Mouse (Mus musculus): ENCODE measurements around the gene Asb14. TPM values are rescaled to one million over a fixed set of nuclear protein-coding genes. Genes with fewer than 3 reads are reported as not detected.

The Asb14 gene
- polyA plus RNA-seq, 1 experiment from 2014 or later, result 1.8 TPM

- ATAC-seq (replicated peaks; ENCODE audit: insufficient number of reproducible peaks, insufficient read depth, low FRiP score, low read depth), result no peak
- WGBS, result 67% methylated on average over 1 of the region's 1 CpGs
- H3K9ac ChIP-seq, result no peak overlapping the region
- no peak overlapping the region for H3K4me3 ChIP-seq
- no peaks in the 10 kb centered on the region for H3K27me3 ChIP-seq
- no peaks in the 10 kb centered on the region for H3K9me3 ChIP-seq (replicated peaks)
- no peak overlapping the region for H3K27ac ChIP-seq
- no peaks in the 10 kb centered on the region for H3K4me1 ChIP-seq (replicated peaks)
- H3K36me3 ChIP-seq, result peaks cover 23% of the 10 kb centered on the region
- no peak overlapping the region for H3K4me2 ChIP-seq
Observed at GRCm38 (mm10) chr14:26960518-26960917, 66.2 kb downstream of the Asb14 start.

Other genes with a start within 250 kb of the Asb14 start
- gene Pde12, start 224.7 kb upstream of the Asb14 start, polyA plus RNA-seq (2015; fragmentation: Nextera tagmentation; extraction: Ambion mirVana), result 7.1 and 8.0 TPM in 2 replicates
- gene Dnah12, start 201.3 kb upstream of the Asb14 start, polyA plus RNA-seq (2015; fragmentation: Nextera tagmentation; extraction: Ambion mirVana), result 0.09 TPM in 2 replicates
- 27.0 and 32.4 TPM in 2 replicates for gene Appl1, start 76.7 kb downstream of the Asb14 start, polyA plus RNA-seq (2015; fragmentation: Nextera tagmentation; extraction: Ambion mirVana)
- 0.43 TPM in 1 of 2 replicates, not detected in the other for gene Hesx1, start 99.9 kb downstream of the Asb14 start, polyA plus RNA-seq (2015; fragmentation: Nextera tagmentation; extraction: Ambion mirVana)
- 1.1 and 1.2 TPM in 2 replicates for gene Il17rd, start 144.4 kb downstream of the Asb14 start, polyA plus RNA-seq (2015; fragmentation: Nextera tagmentation; extraction: Ambion mirVana)
- 14.7 and 15.4 TPM in 2 replicates for gene Arhgef3, start 220.3 kb downstream of the Asb14 start, polyA plus RNA-seq (2015; fragmentation: Nextera tagmentation; extraction: Ambion mirVana)

Measured in heart, embryonic 15.5 days (tissue).